Mouse (Mus musculus) kidney, embryonic 14.5 days (tissue): Measurements from ENCODE around the gene Col27a1. TPM values are rescaled to one million over a fixed set of nuclear protein-coding genes. Genes with fewer than 3 reads are reported as not detected.

Experiments used
- microRNA counts: library from miRNA; unstranded; fragments of <30 nt; microRNA quantifications from one replicate; lab custom pipeline; 2017
- microRNA-seq: library from miRNA; unstranded; fragments of <30 nt; microRNA quantifications from one replicate; pipeline ENCODE4, GENCODE M21; 2016
- polyA plus RNA-seq: library from polyadenylated mRNA; unstranded; fragments of >200 nt; fragmentation: Nextera tagmentation; extraction: Ambion mirVana; gene quantifications from 2 replicates; pipeline ENCODE4 v1.2.1, GENCODE M21; 2014

Gene Col27a1
- polyA plus RNA-seq, 1 experiment from 2014 or later = 8.8 TPM

MicroRNA genes within 50 kb of the gene (microRNA counts, 519-probe panel; counts per million panel counts)
- microRNA mmu-miR-455 (lab: Ali Mortazavi, UCI) = 2,813 counts per million, percentile 6 among the panel's probes with 10 or more counts

Small RNA genes lying within 50 kb of the gene (microRNA-seq; reads per million reads assigned to microRNA genes)
- 1,358 reads per million, percentile 80 among the genes with 10 or more reads in this experiment for gene Mir455

Other genes with a start within 250 kb of the Col27a1 start
- gene Zfp618, start 248.4 kb upstream of the Col27a1 start, polyA plus RNA-seq = 31.5 and 41.1 TPM in 2 replicates
- gene Ambp, start 59.2 kb upstream of the Col27a1 start, polyA plus RNA-seq = 1.2 and 1.6 TPM in 2 replicates
- gene Kif12, start 41.9 kb upstream of the Col27a1 start, polyA plus RNA-seq = 60.0 and 70.3 TPM in 2 replicates
- not detected in 2 replicates for gene Orm1, start 130.6 kb downstream of the Col27a1 start, polyA plus RNA-seq
- not detected in 2 replicates for gene Orm3, start 142.2 kb downstream of the Col27a1 start, polyA plus RNA-seq
- not detected in 2 replicates for gene Orm2, start 148.4 kb downstream of the Col27a1 start, polyA plus RNA-seq
- gene Akna, start 189.3 kb downstream of the Col27a1 start, polyA plus RNA-seq = 4.1 and 7.3 TPM in 2 replicates